Mouse (Mus musculus): ENCODE measurements around the gene Zg16.

- TF ChIP-seq POLR2A (IDR thresholded peaks at IDR 0.05; ENCODE audit: insufficient read depth, low read length) (no peak), EP300 (IDR thresholded peaks at IDR 0.05; ENCODE audit: insufficient read depth, low read depth, low read length) (no peak)
Observed at GRCm38 (mm10) chr7:127105551-127105950, 18.4 kb upstream of the Zg16 start.

Measured in ES-Bruce4 (cell line).